Mouse (Mus musculus) myocyte (in vitro differentiated cells): ENCODE results near the gene Olfr78.

Source experiments
- CEBPB ChIP-seq: IDR thresholded peaks from 2 replicates; pipeline ENCODE4 v1.6.1; 2011; ENCODE audit warnings: mild to moderate bottlenecking, moderate library complexity; ENCODE audit not compliant: poor library complexity, insufficient read depth, severe bottlenecking
- E2F4 ChIP-seq: IDR thresholded peaks from one replicate; pipeline ENCODE4 v1.6.1; 2011; ENCODE audit warnings: mild to moderate bottlenecking, control low read depth, moderate library complexity; ENCODE audit not compliant: insufficient read depth
- MAX ChIP-seq: IDR thresholded peaks from one replicate; pipeline ENCODE4 v1.6.1; 2011; ENCODE audit warnings: low read depth, mild to moderate bottlenecking, control low read depth
- MYOD1 ChIP-seq, 3 experiments: IDR thresholded peaks; one replicate each; pipeline ENCODE4 v1.6.1; 2011; ENCODE audit warnings: control low read depth in 2 of 3, low read depth in 2 of 3, mild to moderate bottlenecking in 2 of 3, moderate library complexity in 1 of 3; ENCODE audit not compliant: insufficient read length in 2 of 3, control insufficient read depth in 1 of 3
- MYOG ChIP-seq, 3 experiments: IDR thresholded peaks; one replicate each; pipeline ENCODE4 v1.6.1; 2011; ENCODE audit warnings: control low read depth in 2 of 3, low read depth in 2 of 3, mild to moderate bottlenecking in 2 of 3; ENCODE audit not compliant: insufficient read length in 2 of 3, control insufficient read depth in 1 of 3, insufficient read depth in 1 of 3
- POLR2A ChIP-seq: IDR thresholded peaks from one replicate; pipeline ENCODE4 v1.6.1; 2011; ENCODE audit warnings: low read depth, mild to moderate bottlenecking, control low read depth, moderate library complexity; ENCODE audit not compliant: insufficient read length
- POLR2AphosphoS2 ChIP-seq: IDR thresholded peaks from one replicate; pipeline ENCODE4 v1.6.1; 2011; ENCODE audit warnings: low read depth, control low read depth; ENCODE audit not compliant: insufficient read length
- REST ChIP-seq: IDR thresholded peaks from one replicate; pipeline ENCODE4 v1.6.1; 2011; ENCODE audit warnings: mild to moderate bottlenecking, control low read depth, moderate library complexity; ENCODE audit not compliant: insufficient read depth, insufficient read length
- SRF ChIP-seq: IDR thresholded peaks from one replicate; pipeline ENCODE4 v1.6.1; 2011; ENCODE audit warnings: low read depth; ENCODE audit not compliant: control insufficient read depth, insufficient read length
- TCF12 ChIP-seq: IDR thresholded peaks from one replicate; pipeline ENCODE4 v1.6.1; 2011; ENCODE audit warnings: mild to moderate bottlenecking, control low read depth; ENCODE audit not compliant: poor library complexity, insufficient read depth, severe bottlenecking
- TCF3 ChIP-seq: IDR thresholded peaks from one replicate; pipeline ENCODE4 v1.6.1; 2011; ENCODE audit warnings: low read depth, control low read depth; ENCODE audit not compliant: insufficient read length
- USF1 ChIP-seq: IDR thresholded peaks from one replicate; pipeline ENCODE4 v1.6.1; 2011; ENCODE audit warnings: low read depth, mild to moderate bottlenecking, control low read depth, moderate library complexity

DNA sequence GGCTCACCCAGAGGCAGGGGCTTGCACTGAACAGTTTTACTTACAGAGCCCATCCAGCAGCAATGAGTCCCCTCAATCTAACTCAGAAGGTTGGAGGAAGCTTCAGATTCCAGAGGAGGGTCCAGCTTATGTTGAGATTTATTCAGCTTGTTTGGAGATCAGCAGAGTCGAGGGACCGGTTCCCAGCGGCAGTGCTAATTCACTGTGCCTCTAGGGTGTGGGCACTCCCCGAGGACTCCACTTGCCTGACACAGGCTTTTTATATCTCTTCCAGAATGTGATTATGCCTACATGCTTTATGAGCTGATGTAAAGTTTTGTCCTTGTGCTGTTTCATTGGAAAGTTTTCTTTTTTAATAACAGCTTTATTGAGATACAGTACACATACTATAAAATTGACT, at the start of gene Olfr78, which contains the start of gene Olfr560:
- TF ChIP-seq E2F4 (no peak), USF1 (no peak), MYOG (IDR thresholded peaks at IDR 0.05; ENCODE audit: control insufficient read depth in 1 of 3, insufficient read depth in 1 of 3, insufficient read length in 2 of 3, low read depth in 2 of 3) (no peak), TCF12 (no peak), POLR2AphosphoS2 (no peak), POLR2A (no peak), MYOD1 (IDR thresholded peaks at IDR 0.05; ENCODE audit: control insufficient read depth in 1 of 3, insufficient read length in 2 of 3, low read depth in 2 of 3) (no peak), REST (no peak), MAX (no peak), SRF (no peak), TCF3 (no peak), CEBPB (no peak)
